Mouse (Mus musculus) spleen, adult 18-20 months (tissue): ENCODE data around the gene D130052B06Rik.

Experiments used
- DNase-seq, 2 experiments: peaks; one replicate each; pipeline ENCODE4 v3.0.0; 2022; ENCODE audit warnings: mixed read lengths in 2 of 2

D130052B06Rik gene

DNA sequence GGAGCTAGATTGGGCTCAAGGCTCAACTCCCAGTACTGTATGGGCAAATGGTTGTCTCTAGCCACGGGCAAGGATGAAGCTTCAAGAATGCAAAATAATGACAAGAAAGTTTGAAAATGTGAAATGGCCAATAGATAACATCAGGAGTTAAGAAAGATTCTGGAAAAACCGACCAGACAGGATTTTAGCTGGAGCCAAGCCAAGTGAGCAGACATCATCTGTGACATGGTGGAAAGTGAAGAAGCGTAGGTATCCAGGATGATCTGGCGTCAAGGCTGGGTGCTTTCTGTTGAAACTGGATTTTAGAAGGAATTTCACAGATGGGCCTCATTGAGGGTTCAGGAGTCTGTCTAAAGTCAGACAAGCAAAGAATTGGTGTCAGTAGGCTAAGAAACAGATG lies at the start of gene D130052B06Rik:
TSS of gene D130052B06Rik (plus strand) at position 317 of the 400 bp plus-strand sequence.
- no peak for DNase-seq

DNA sequence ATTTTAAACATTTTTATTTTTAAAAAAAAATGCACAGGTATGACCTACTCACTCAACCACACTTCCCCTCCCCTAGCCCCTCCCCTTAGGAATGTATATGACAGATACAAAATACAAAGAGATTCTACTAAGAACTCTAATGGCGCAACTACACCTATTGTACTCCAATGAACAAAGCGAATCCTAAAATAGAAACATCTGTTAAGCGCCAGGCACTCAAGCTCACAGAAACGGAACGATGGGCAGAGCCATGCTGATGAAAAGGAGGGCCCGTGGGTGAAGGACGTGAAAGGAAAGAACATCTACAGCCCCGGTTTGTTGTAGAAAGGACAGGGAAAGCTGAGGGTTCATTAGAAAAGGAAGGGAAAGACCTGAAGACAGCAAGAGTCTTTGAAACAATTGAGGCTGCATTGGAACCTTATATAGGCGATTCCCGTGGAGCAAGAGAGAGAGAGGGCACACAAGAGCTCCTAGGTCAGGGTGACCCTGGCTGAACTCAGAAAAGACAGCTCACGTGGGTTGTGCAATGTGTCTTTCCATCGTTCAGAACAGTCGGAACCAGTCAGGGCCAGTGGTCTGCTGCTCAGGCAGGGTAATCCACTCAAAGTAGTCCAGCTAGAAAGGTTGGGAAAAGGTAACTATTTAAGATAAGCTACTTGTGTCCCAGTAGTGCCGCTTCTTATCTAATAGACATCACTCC lies 48.1 kb upstream of the D130052B06Rik start:
- no peak for DNase-seq

DNA sequence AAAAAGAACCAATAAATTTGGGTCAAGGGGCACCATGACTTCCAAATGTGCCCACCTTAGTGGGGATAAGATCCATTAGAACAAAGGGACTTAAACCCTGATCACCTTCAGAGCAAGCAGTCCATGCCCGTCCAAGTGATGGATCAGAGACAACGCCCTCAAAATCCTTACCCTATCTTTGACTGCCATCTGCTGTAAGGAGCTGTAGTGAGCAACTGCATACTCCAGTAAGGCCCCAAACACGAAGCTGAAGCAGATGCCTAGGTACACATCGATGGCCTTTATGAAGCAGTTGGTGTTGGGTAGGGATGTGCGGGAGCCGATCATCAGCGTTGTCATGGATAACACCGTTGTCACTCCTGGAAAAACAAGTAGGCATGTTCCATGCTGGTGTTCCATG lies 45.0 kb upstream of the D130052B06Rik start:
- no peak for DNase-seq

DNA sequence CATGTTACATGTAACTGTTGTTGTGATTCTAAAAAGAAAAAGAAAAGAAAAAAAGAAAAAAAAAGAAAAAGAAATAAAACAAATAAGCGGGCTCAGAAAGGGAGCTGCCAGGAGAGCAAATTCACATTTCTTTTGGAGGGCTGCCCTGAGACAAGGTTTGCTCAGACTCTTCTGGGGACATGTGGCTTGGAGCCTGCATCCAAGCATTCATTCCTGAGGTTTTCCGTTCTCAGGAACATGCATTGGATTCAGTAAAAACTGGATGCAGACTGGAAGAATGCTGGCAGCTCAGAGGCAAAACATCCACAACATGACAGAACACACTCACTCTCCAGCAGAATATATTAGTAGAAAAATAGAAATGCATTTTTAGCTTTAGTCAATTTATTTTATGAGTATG lies 35.2 kb upstream of the D130052B06Rik start:
- no peak for DNase-seq

DNA sequence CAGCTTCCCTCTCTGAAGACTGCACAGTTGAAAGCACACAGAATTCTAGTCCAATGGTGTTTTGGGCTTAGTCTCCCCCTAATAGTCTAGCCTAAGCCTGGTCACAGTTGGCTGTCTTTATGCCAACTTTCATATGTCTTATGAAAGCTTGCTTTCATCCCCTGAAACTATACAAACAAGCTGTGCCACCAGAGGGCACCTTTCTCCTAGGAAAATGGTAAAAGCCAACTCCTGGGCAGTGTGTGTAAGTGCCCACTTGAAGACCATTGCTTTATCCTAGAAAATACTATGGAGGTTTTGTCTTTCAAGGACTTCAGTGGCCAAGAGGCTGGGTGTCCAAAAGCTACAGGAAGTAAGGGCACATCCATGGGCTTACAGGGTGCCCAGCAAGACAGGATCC lies 28.7 kb upstream of the D130052B06Rik start:
- DNase-seq: no peak

- no peak for DNase-seq
Measured at GRCm38 (mm10) chr11:33574944-33575343, 24.2 kb upstream of the D130052B06Rik start.

- DNase-seq: no peak
Measured at GRCm38 (mm10) chr11:33578859-33579258, 20.2 kb upstream of the D130052B06Rik start, which contains the start of gene Gabrp. Gene Gabrp (minus strand): TSS chr11:33578959.

DNA sequence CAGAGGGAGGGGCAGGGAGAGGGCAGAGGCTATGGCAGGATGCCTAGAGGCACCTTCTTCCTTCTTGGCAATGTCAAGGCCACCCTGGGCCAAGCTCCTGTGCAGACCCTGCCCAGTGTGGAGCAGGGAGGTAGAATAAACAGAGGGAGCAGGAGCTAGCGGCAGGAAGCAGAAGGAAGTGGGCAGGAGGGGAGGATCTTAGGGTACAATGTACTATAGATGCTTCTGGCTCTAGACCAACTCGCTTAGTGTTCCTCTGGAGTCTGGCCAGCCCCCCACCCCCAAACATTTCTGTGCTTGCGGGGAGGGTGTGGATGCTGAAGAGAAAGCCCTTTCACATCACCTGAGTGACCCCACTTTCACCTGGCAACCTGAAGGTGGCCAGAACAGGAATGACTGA lies 19.5 kb upstream of the D130052B06Rik start:
- no peak for DNase-seq

DNA sequence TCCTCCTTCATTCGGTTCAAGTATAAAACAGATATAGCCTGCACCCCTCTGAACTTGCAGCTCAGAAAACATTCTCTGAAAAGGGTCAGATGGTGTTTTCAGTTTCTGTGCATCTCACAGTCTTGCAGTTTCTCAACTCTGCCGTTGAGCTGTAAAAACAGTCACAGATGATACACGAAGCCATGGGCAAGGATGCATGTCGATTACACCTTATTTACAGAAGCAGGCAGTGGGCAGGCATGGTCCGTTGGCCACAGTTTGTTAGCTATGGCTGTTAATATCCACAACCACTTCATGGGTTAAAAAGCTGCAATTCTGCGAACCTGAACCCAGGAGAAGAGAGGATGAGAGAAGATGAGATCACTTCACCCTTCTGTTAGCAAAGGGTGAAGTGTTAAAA lies 12.5 kb upstream of the D130052B06Rik start:
- DNase-seq: no peak

GRCm38 (mm10) chr11:33590771-33591170 lies 8.3 kb upstream of the D130052B06Rik start:
- DNase-seq: no peak

- DNase-seq: no peak
Measured at GRCm38 (mm10) chr11:33592826-33593225, 6.3 kb upstream of the D130052B06Rik start.

DNA sequence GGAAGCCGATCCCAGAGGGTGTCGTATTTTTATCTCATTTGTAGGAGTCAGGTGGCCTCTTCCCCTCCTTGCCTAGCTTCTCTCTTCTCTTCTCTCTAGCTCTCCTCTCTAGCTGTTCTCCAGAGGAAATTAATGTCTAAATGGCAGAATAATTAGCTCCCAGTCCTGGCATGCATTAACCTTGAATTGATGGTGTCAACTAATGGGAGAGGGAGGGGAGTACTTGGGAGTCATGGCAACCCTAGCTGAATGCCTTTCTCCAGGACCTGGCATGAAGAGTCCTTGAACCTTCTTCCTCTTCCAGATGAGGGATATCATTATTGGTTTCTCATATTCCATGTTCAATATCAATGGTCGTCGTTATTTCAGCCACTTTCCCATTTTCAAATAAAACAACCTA lies 2.4 kb upstream of the D130052B06Rik start:
- DNase-seq: no peak

DNA sequence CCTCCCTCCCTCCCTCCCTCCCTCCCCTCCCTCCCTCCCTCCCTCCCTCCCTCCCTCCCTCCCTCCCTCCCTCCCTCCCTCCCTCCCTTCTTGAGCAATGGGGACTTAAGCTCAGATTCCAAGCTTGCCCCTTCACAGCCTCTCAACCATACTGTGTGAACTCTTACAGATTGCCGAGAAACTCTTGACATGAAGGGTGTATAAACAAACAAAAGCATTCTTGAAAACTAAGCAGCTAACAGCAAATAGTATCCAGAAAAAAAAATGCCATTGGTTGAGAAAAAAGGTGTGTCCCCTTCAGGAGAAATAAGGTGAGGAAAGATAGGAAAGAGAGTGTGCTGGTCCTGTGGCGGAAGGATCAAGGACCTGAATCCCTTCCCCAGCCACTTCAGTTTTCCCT lies 4.1 kb downstream of the D130052B06Rik start:
- DNase-seq: no peak

GRCm38 (mm10) chr11:33607784-33608183 lies 8.7 kb downstream of the D130052B06Rik start:
- DNase-seq: no peak

GRCm38 (mm10) chr11:33614218-33614617 lies 15.1 kb downstream of the D130052B06Rik start:
- DNase-seq: peak in 1 of 2 experiments; percentile 34

DNA sequence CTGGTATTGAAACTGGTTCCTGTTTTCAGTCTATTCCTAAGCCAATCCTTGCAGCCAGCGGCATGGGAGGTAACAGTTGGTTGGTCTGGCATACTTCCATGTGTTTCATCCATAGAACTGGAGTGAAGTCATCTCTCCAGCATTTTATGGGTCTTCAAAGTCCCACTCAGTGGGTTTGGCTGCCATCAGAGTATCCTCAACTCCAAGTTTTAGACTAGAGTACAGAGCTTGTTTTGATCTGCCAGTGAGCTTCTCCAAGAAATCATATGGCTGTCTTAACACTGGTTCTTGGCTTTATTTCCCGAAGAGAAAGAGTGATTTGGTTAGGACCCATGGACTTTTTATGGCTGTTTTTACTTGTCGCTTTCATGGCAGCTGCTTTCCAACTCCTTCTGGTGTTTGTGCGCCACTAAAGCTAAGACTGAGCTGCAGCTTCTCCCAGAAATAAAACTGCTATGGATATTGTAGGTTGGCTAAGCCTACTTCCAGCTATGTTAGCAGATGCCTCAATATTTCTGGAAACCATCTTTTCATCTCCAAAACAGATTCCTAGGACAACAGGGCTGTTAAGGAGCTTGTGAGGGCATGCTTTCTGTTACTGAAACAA lies 28.1 kb downstream of the D130052B06Rik start:
- no peak for DNase-seq

GRCm38 (mm10) chr11:33637107-33637506 lies 38.0 kb downstream of the D130052B06Rik start:
- DNase-seq: no peak

DNA sequence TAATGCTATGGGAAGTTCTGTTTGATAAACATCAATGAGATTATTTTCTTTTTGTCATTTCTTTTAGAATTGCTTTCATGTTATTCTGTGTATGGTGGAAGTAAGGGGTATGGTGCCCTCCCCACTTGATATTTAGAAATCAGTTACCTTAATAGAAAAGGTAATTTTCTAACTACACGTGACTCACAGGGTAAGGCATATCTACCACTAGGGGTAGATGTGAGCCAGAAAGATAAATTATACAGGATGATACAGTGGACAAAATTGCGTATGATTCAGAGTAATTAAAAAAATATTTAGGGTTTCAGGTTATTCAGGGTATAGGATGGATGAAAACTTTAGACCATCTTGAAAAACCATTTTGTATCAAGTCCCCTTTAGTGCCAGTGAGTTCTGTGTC lies 50.3 kb downstream of the D130052B06Rik start:
- no peak for DNase-seq

- no peak for DNase-seq
Measured at GRCm38 (mm10) chr11:33654485-33654884, 55.4 kb downstream of the D130052B06Rik start.

DNA sequence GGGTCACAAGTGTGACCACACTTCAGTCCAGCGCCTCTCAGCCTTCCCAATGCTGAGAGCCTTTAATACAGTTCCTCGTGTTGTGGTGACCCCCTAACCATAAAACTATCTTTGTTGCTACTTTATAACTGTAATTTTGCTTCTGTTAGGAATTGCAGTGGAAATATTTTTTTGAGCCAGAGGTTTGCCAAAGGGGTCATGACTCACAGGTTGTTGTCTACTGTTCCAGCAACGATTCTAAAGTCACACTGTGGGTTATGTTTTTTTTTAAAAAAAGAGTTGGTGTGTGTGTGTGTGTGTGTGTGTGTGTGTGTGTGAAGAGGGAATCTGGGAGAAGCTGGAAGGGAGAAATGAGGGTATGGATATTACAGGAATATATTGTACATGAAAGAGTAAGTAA lies 56.1 kb downstream of the D130052B06Rik start:
- DNase-seq: no peak

DNA sequence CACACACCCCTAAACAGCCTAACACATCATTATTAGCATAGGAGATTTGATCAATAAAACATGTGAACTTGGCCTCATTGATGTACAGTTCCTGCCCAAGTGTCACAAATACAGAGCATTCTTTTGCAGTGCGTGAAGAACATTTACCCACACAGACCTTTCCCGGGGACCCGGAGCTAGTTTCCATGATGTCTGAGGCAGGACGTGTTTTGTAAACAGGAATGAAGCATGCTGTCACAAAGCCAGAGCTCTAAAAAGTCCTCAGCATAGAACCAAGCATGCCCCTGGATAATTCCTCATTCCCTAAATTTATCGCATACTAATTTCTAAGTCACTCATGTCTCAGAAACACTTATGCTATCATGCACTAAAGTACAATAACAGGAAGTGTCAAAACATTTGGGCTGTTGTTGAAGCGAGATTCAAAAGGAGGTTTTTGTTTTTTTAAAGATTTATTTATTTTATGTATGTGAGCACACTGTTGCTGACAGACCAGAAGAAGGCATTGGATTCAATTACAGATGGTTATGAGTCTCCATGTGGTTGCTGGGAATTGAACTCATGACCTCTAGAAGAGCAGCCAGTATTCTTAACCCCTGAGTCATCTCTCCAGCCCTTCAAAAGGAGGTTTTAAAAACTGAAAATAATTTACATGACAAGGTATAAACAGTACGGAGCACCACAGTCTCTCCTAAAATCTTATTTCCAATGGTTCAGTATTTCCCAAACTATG lies 56.9 kb downstream of the D130052B06Rik start:
- no peak for DNase-seq

- DNase-seq: no peak
Measured at GRCm38 (mm10) chr11:33660016-33660913, 61.2 kb downstream of the D130052B06Rik start.

GRCm38 (mm10) chr11:33663599-33663998 lies 64.5 kb downstream of the D130052B06Rik start:
- DNase-seq: no peak
